Mouse (Mus musculus): ENCODE measurements around the gene Mfsd12. TPM values are rescaled to one million over a fixed set of nuclear protein-coding genes. Genes with fewer than 3 reads are reported as not detected.
A peak's percentile ranks its signal among the peaks of the same experiment; 100 is the strongest.

Mfsd12 gene
- 10 to 100 TPM; 36.8 to 42.2 (median 37.9) TPM for total RNA-seq (2022)

DNA sequence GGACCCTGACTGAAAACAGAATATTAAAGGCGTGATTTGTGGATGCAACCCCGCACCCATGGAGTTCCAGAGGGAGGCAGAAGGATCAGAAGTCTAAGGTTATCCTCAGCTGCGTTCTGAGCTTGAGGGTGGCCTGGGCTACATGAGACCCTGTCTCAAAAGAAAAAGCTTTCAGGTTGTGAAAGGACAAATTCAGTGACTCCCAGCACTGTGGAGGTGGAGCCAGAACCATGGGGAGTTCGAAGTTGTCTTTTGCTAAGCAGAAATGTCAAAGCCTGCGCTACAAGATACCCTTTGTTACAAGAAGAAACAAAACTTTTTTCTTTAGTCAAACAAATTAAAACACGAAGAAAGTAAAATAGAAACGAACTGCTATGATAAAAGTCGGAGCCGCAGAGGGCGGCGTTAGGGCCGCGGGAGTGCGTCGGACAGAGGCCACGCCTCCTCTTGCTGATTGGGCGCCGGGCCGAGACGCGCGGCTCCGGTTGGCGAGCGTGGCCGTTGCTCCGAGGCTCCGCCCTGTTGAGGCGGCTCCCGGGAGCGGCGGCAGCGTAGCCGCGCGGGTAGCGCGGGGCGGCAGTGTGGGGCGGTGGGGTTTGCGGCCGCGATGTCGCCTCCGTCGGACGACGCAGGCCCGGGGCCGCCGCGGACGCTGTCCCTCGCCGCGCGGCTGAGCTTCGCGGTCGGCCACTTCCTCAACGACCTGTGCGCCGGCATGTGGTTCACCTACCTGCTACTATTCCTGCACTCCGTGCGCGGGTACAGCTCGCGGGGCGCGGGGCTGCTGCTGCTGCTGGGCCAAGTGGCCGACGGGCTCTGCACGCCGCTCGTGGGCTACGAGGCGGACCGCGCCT lies at the start of gene Mfsd12:
Gene Mfsd12 (plus strand): TSS at position 501 of the 854 bp plus-strand sequence.
- peak; percentile 75 to 81 for DNase-seq (ENCODE audit: low spot score in 2 of 2)

DNA sequence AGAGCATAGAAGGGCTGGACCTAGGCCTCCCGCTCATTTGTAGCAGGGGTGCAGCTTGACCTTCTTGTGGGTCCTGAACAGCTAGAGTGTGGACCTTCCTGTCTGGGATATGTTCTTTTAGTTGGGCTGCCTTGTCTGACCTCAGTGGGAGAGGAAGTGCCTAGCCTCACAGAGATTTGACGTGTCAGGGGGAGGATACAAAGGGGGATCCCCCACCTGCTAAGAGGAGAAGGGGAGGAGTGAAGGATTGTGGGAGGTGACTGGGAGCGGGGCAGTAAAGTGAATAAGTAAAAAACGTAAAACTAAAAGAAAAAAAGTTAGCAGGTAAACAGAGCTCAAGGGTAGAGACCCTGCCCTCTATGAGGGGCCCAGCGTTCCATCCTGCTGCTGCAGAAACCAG lies 47.7 kb upstream of the Mfsd12 start:
- no peak for DNase-seq (ENCODE audit: low spot score in 2 of 2)

DNA sequence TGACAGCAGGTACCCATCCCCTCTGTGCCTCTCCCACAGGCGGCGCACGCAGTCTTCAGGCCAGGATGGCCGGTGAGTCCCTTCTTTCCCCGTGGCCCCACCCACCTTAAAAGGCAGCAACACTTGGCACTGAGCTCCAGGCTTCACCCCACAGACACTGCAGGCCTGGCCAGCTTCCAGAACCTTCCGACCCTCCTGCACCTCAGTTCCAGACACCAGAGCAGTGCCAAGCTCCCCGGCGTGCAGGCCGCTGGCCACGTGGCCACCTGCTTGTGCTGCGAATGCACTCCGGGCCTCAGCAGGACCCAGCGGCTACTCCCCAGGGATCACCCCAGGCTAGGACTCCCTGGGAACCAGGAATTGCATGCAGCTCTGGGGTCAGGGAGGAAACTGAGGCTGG lies 43.7 kb upstream of the Mfsd12 start:
- DNase-seq (ENCODE audit: low spot score in 2 of 2) = no peak

- DNase-seq (ENCODE audit: low spot score in 2 of 2) = no peak
Observed at GRCm38 (mm10) chr10:81314201-81314600, 43.1 kb upstream of the Mfsd12 start.

DNA sequence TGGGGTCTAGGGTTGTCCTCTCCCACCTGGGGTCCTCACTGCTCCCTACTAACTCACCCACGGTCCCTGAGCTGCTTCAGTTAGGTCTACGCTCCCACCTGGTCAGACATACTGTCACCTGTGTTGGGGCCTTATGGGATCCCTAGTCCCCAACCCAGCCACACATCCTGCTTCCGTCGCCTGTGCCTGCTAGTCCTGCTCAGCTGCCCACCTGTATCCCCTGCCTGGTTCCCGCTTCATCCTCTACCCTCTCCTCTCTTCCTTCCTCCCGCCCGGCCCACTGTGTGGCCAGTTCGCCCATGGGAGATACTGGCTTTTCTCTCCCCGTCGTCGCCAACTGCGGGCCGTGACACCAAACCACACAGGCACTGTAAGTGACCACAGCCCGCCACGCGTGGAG lies 41.7 kb upstream of the Mfsd12 start:
- DNase-seq (ENCODE audit: low spot score in 2 of 2) = no peak

- DNase-seq (ENCODE audit: low spot score in 2 of 2) = no peak
Observed at GRCm38 (mm10) chr10:81316338-81317060, 40.8 kb upstream of the Mfsd12 start.

GRCm38 (mm10) chr10:81317273-81317672 lies 40.0 kb upstream of the Mfsd12 start:
- DNase-seq (ENCODE audit: low spot score in 2 of 2) = no peak

GRCm38 (mm10) chr10:81318589-81319329 lies 38.5 kb upstream of the Mfsd12 start:
- DNase-seq (ENCODE audit: low spot score in 2 of 2) = no peak

DNA sequence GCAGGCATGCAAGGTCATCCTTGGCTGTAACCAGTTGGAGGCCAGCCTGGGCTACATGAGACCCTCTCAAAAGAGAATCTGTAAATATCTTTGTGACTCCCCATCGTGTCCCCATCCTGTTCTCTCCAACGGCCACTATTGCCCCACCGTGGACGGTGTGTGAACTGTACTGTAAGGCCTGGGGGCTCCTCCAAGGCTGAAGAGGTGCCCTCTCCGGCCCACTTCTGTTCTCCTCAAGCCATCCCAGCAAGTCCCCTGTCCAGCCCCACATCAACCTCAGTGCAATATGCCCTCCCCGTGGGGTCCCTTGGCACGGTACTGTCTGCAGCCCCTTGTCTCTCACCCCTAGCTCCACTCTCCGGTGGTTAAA lies 38.0 kb upstream of the Mfsd12 start:
- DNase-seq (ENCODE audit: low spot score in 2 of 2) = peak in 1 of 2 experiments; percentile 30

GRCm38 (mm10) chr10:81319741-81320549 lies 37.3 kb upstream of the Mfsd12 start:
- DNase-seq (ENCODE audit: low spot score in 2 of 2) = no peak

GRCm38 (mm10) chr10:81320550-81321347 lies 36.5 kb upstream of the Mfsd12 start, which contains the start of gene Cactin:
Cactin (plus strand) TSS chr10:81321103.
- DNase-seq (ENCODE audit: low spot score in 2 of 2) = peak; percentile 92 to 100

DNA sequence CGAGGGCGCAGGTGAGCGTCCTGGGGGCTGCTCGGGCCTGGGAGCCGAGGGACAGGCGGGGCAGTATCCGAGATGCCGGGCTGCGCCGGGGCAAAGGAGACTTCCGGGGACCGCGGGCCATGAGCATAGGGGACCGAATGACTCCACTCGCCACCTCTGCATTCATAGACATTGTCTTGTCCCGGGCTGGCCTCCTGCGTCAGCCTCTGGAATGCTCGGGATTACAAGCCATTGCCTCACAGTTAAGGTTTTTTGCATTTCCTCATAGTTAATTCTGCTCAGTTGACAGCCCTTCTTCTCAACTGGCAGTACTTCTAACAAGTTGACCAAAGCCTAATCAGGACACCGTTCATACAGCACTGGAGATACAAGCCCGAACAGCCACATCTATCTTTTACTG lies 35.9 kb upstream of the Mfsd12 start:
- no peak for DNase-seq (ENCODE audit: low spot score in 2 of 2)

DNA sequence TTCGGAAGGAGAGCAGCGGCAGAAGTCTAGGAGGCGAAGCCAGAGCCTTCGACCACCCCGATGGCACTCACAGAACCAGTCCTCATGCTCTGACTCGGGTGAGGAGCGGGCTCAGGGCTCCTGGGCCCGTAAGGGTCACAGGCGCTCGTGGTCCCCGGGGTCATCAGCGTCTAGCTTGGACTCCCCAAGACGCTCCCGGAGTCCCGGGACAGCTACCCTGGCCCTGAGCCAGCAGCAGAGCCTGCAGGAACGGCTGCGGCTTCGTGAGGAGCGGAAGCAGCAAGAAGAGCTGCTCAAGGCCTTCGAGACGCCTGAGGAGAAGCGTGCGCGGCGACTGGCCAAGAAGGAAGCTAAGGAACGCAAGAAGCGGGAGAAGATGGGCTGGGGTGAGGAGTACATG lies 34.8 kb upstream of the Mfsd12 start:
- no peak for DNase-seq (ENCODE audit: low spot score in 2 of 2)

DNA sequence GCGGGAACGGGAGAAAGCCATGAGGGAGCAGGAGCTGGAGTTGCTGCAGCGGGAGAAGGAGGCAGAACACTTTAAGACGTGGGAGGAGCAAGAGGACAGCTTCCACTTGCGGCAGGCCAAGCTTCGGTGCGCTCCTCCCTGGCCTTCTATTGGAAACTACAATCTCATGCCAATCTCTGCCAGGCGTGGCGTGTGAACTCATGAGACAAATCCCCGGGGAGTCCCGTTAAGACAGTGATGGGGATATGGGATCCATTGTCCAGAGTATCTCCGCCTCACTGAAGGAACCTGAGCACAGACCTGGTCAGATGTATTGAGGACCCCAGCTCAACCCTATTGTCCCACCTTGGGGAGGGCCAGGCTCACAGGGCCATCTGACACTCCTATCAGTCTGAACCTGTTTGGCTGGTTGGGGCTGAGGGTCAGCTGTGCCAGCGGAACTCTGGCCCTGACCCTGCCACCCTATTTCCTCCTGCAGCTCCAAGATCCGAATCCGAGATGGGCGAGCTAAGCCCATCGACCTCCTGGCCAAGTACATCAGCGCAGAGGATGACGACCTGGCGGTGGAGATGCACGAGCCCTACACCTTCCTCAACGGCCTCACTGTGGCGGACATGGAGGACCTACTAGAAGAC lies 34.0 kb upstream of the Mfsd12 start:
- DNase-seq (ENCODE audit: low spot score in 2 of 2) = no peak

- DNase-seq (ENCODE audit: low spot score in 2 of 2) = no peak
Observed at GRCm38 (mm10) chr10:81323791-81324530, 33.3 kb upstream of the Mfsd12 start.

DNA sequence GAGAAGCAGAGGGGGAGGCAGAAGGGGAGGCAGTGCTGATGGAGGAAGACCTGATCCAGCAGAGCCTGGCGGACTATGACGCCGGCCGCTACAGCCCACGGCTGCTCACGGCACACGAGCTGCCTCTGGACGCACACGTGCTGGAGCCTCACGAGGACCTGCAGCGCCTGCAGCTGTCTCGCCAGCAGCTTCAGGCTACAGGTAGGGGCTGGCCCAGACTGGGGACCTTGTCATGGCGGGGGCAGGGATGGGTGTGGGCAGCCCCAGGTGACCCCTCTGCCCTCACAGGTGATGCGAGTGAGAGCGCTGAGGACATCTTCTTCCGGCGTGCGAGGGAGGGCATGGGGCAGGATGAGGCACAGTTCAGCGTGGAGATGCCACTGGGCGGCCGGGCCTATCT lies 32.1 kb upstream of the Mfsd12 start:
- no peak for DNase-seq (ENCODE audit: low spot score in 2 of 2)

- DNase-seq (ENCODE audit: low spot score in 2 of 2) = no peak
Observed at GRCm38 (mm10) chr10:81325781-81326180, 31.5 kb upstream of the Mfsd12 start.

DNA sequence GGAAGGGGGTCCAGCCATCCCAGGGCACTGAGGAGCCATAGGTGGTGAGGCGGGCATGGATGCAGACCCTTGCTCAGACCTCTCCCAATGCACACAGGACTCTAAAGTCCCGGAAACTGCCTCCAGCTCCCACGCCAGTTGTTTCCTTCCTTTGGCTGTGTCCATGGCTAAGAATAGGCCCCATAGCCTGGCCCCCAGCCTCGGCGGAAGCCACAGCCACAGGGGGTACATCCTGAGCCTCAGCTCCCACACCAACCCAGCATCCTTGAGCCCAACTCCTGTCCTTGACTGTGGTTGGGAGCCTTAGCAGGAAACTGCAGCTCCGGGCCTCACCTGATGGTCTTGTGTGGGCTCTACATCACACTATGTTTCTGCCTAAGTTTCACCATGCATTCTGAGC lies 30.4 kb upstream of the Mfsd12 start:
- no peak for DNase-seq (ENCODE audit: low spot score in 2 of 2)

DNA sequence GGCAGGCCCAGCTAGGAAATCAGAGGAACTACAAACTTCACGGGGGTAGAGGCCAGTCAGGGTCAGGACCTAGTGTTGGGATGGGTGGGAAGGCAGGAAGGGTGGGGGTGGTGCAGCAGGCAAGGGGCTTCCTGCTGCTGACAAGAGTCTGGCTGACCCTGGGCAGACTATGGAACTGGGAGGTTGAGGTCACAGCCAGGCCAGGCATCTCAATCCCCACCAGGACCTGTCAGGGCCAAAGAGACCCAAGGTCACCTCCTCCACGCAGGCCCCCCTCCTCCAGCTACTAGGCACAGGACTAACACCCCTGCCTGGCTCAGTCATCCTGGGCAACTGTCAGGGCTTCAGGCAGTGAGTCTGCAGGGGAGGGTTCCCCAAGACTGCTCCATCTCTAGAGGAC lies 29.3 kb upstream of the Mfsd12 start:
- no peak for DNase-seq (ENCODE audit: low spot score in 2 of 2)
